Mouse (Mus musculus) lung, postnatal 0 days (tissue): ENCODE results near the gene Agpat2.
A peak's percentile ranks its signal among the peaks of the same experiment; 100 is the strongest.

Source experiments
- CTCF ChIP-seq: IDR thresholded peaks from 2 replicates; pipeline ENCODE4 v1.5.1; 2016; ENCODE audit warnings: antibody characterized with exemption, mild to moderate bottlenecking
- EP300 ChIP-seq: IDR thresholded peaks from 2 replicates; pipeline ENCODE4 v1.6.1; 2016; ENCODE audit warnings: antibody characterized with exemption, mild to moderate bottlenecking, control low read depth

- TF ChIP-seq CTCF (peak; percentile 84), EP300 (no peak)
These were observed 38.0 kb downstream of the Agpat2 start for GRCm38 (mm10) chr2:26566221-26566620.
